Mouse (Mus musculus) liver, postnatal 0 days (tissue): ENCODE results near the gene Olfr38. TPM values are rescaled to one million over a fixed set of nuclear protein-coding genes. Genes with fewer than 3 reads are reported as not detected.

Source experiments
- ATAC-seq: fragments of 200-750 bp; cut with Nextera tagmentation; 2 replicates; pipeline ENCODE4 v1.8.0; 2017; ENCODE audit warnings: mild to moderate bottlenecking, moderate library complexity
- DNase-seq: peaks from one replicate; pipeline ENCODE4 v3.0.0-alpha.2; 2016
- H3K27ac ChIP-seq: fragments of 300-500 bp; sonication (generic); 2 replicates; pipeline ENCODE4 v1.5.1; 2014; ENCODE audit warnings: antibody characterized with exemption, moderate library complexity, mild to moderate bottlenecking, low read depth
- H3K27me3 ChIP-seq: fragments of 300-500 bp; sonication (generic); 2 replicates; pipeline ENCODE4 v1.6.1; 2014; ENCODE audit warnings: low read length, control low read depth, mixed read lengths; ENCODE audit not compliant: insufficient read depth
- H3K36me3 ChIP-seq: fragments of 300-500 bp; sonication (generic); replicated peaks from 2 replicates; pipeline ENCODE4 v1.6.1; 2014; ENCODE audit warnings: mild to moderate bottlenecking, control low read depth, low read length, moderate library complexity, mixed read lengths; ENCODE audit not compliant: insufficient read depth
- H3K4me1 ChIP-seq: fragments of 300-500 bp; sonication (generic); 2 replicates; pipeline ENCODE4 v1.6.1; 2014; ENCODE audit warnings: antibody characterized with exemption, mild to moderate bottlenecking, control low read depth; ENCODE audit not compliant: insufficient read depth
- H3K4me2 ChIP-seq: fragments of 300-500 bp; sonication (generic); 2 replicates; pipeline ENCODE4 v1.6.1; 2014; ENCODE audit warnings: low read depth, mild to moderate bottlenecking, low read length, moderate library complexity, mixed read lengths
- H3K4me3 ChIP-seq: fragments of 300-500 bp; sonication (generic); 2 replicates; pipeline ENCODE4 v1.5.1; 2014; ENCODE audit warnings: low read depth, low read length
- H3K9ac ChIP-seq: fragments of 300-500 bp; sonication (generic); replicated peaks from 2 replicates; pipeline ENCODE4 v1.6.1; 2014; ENCODE audit warnings: mild to moderate bottlenecking, moderate library complexity
- H3K9me3 ChIP-seq: fragments of 300-500 bp; sonication (generic); 2 replicates; pipeline ENCODE4 v1.6.1; 2016; ENCODE audit warnings: mild to moderate bottlenecking, control low read depth, low read length, mixed read lengths
- CTCF ChIP-seq: sonication (generic); IDR thresholded peaks from 2 replicates; pipeline ENCODE4 v1.5.1; 2016; ENCODE audit warnings: antibody characterized with exemption, low read depth
- EP300 ChIP-seq: IDR thresholded peaks from 2 replicates; pipeline ENCODE4 v1.6.1; 2016; ENCODE audit warnings: antibody characterized with exemption, low read depth, mild to moderate bottlenecking
- WGBS: fragments of 180-500 bp; shearing (Covaris S2); extraction: QIAGEN DNeasy Blood & Tissue Kit; methylation state at CpG from one replicate; pipeline ENCODE4 v1.1.7; 2014; ENCODE audit not compliant: insufficient replicate concordance; 5-methylcytosine and 5-hydroxymethylcytosine counted together
- polyA plus RNA-seq: library from polyadenylated mRNA; unstranded; fragments of >200 nt; fragmentation: Nextera tagmentation; extraction: Ambion mirVana; gene quantifications from 2 replicates; pipeline ENCODE4 v1.2.1, GENCODE M21; 2015

The Olfr38 gene
- polyA plus RNA-seq, 1 experiment from 2014 or later = not detected

GRCm38 (mm10) chr6:42747846-42748245 is 8.4 kb upstream of the Olfr38 start:
- no peaks in the 10 kb centered on the region for H3K27me3 ChIP-seq
- H3K9ac ChIP-seq = no peak overlapping the region
- no peak overlapping the region for H3K27ac ChIP-seq
- ATAC-seq (no peak), DNase-seq (no peak)
- H3K4me2 ChIP-seq = no peak overlapping the region
- TF ChIP-seq CTCF (no peak), EP300 (no peak)
- no peaks in the 10 kb centered on the region for H3K9me3 ChIP-seq
- H3K4me1 ChIP-seq = no peaks in the 10 kb centered on the region
- no peak overlapping the region for H3K4me3 ChIP-seq
- H3K36me3 ChIP-seq = no peaks in the 10 kb centered on the region

GRCm38 (mm10) chr6:42777066-42777465 is 20.9 kb downstream of the Olfr38 start:
- no peaks in the 10 kb centered on the region for H3K27me3 ChIP-seq
- H3K36me3 ChIP-seq = no peaks in the 10 kb centered on the region
- TF ChIP-seq EP300 = no peak
- no peak for DNase-seq
- WGBS = 66% methylated on average over 1 of the region's 1 CpGs
- no peak overlapping the region for H3K9ac ChIP-seq
- no peak for ATAC-seq
- no peak overlapping the region for H3K4me2 ChIP-seq
- H3K4me1 ChIP-seq = no peaks in the 10 kb centered on the region
- no peak overlapping the region for H3K4me3 ChIP-seq
- no peaks in the 10 kb centered on the region; the same call in 1 of the 2 replicates for H3K9me3 ChIP-seq
- H3K27ac ChIP-seq = no peak overlapping the region

DNA sequence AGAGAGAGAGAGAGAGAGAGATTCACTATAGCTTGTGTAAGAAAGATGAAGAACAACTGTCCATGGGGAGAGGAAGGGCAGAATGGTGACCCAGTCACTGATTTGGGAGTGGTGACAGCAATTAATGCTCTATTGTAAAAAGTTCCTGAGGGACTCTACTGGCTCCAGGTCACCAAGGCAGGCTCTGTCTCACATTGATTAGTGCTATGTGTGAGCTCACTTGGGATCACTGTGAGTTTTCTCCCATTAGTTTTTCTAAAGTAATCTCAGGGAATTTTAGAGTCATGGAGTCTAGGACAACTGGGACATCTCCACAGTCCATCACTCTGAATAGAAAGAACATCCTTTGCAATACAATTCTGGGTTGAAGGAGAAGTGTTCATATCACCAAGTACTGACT is 28.6 kb downstream of the Olfr38 start, which contains the start of gene Olfr452:
Olfr452 (plus strand) TSS at position 301 of the 400 bp plus-strand sequence.
- DNase-seq (no peak), ATAC-seq (no peak)
- Histone ChIP-seq H3K9me3 (no peaks in the 10 kb centered on the region), H3K4me3 (no peak within 1 kb of the TSS), H3K36me3 (no peaks in the 10 kb centered on the region), H3K4me1 (no peaks in the 10 kb centered on the region), H3K4me2 (no peak within 1 kb of the TSS), H3K27ac (no peak within 1 kb of the TSS), H3K27me3 (no peaks in the 10 kb centered on the region), H3K9ac (no peak within 1 kb of the TSS)
- no peak for TF ChIP-seq CTCF
- no peak for TF ChIP-seq EP300

DNA sequence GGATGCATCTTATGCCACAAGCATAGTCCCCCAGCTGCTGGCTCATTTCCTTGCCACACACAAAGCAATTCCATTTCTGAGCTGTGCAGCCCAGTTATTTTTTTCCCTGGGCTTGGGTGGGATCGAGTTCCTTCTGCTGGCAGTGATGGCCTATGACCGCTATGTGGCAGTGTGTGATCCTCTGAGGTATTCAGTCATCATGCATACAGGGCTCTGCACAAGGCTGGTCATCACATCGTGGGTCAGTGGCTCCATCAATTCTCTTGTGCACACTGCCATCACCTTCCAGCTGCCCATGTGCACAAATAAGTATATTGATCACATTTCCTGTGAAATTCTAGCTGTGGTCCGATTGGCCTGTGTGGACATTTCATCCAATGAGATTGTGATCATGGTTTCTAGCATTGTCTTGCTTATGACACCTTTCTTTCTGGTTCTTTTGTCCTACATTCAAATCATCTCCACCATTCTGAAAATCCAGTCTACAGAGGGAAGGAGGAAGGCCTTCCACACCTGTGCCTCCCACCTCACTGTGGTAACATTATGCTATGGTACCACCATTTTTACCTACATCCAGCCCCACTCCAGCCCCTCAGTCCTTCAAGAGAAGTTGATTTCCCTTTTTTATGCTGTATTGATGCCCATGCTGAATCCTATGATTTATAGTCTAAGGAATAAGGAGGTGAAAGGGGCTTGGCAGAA is 34.2 kb downstream of the Olfr38 start:
- TF ChIP-seq EP300 (no peak), CTCF (no peak)
- DNase-seq = no peak
- no peak overlapping the region for H3K4me2 ChIP-seq
- H3K9ac ChIP-seq = no peak overlapping the region
- H3K27me3 ChIP-seq = no peaks in the 10 kb centered on the region
- H3K4me1 ChIP-seq = no peaks in the 10 kb centered on the region
- no peaks in the 10 kb centered on the region for H3K9me3 ChIP-seq
- H3K36me3 ChIP-seq = no peaks in the 10 kb centered on the region
- H3K27ac ChIP-seq = no peak overlapping the region
- WGBS = 30% methylated on average over 4 of the region's 4 CpGs
- H3K4me3 ChIP-seq = no peak overlapping the region
- ATAC-seq = no peak

DNA sequence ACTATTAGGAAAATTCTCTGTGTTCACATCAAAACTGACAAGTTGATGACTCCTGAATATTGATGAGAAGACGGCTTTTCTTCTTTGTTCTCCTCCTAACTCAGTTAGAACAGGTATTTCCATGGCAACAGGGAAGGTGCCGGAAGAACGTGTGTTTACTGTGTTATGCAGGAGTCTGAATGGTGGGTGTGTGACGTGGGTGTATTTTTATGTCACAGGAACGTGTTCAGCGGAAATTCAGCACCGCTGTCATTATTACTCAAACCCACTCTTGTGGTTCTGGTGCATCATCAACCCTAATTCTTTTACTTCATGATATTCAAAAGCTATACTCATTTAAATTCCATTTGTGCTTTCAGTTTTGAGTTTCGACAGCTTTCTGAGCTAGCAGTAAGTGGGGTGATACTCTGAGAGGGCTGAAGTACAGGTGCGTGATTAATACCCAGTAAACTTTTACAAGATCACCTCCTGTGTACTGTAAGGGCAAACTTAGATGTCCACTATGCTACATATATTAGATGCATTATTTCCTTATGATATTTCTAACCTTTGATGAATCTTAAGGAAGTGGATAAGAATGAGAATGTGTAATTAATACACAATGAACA is 34.8 kb downstream of the Olfr38 start:
- WGBS = 70% methylated on average over 9 of the region's 9 CpGs

GRCm38 (mm10) chr6:42794982-42795381 is 38.8 kb downstream of the Olfr38 start:
- H3K27ac ChIP-seq = no peak overlapping the region
- TF ChIP-seq EP300 (no peak), CTCF (no peak)
- H3K36me3 ChIP-seq = no peaks in the 10 kb centered on the region
- ATAC-seq = no peak
- no peak overlapping the region for H3K9ac ChIP-seq
- 77% methylated on average over 3 of the region's 3 CpGs for WGBS
- no peaks in the 10 kb centered on the region for H3K4me1 ChIP-seq
- H3K9me3 ChIP-seq = no peaks in the 10 kb centered on the region
- H3K4me2 ChIP-seq = no peak overlapping the region
- H3K27me3 ChIP-seq = no peaks in the 10 kb centered on the region
- DNase-seq = no peak
- H3K4me3 ChIP-seq = no peak overlapping the region

More for the DNA sequence above, 34.8 kb downstream of the Olfr38 start:
- ATAC-seq (no peak), DNase-seq (no peak)
- no peak for TF ChIP-seq CTCF
- no peak for TF ChIP-seq EP300
- Histone ChIP-seq H3K4me2 (no peak overlapping the region), H3K27ac (no peak overlapping the region), H3K4me1 (no peaks in the 10 kb centered on the region), H3K36me3 (no peaks in the 10 kb centered on the region), H3K9me3 (no peaks in the 10 kb centered on the region), H3K4me3 (no peak overlapping the region), H3K27me3 (no peaks in the 10 kb centered on the region), H3K9ac (no peak overlapping the region)
